Mouse (Mus musculus): ENCODE measurements around the gene Ezh1. TPM values are rescaled to one million over a fixed set of nuclear protein-coding genes. Genes with fewer than 3 reads are reported as not detected.
"Not testable (repeated sequence)": the region's sequence is repeated elsewhere in the genome, so short reads cannot be mapped to it uniquely, and the experiment has no call there.

Gene Ezh1
- total and polyA plus RNA-seq, 2 experiments from 2014 or later: 22.5 to 25.6 TPM

DNA sequence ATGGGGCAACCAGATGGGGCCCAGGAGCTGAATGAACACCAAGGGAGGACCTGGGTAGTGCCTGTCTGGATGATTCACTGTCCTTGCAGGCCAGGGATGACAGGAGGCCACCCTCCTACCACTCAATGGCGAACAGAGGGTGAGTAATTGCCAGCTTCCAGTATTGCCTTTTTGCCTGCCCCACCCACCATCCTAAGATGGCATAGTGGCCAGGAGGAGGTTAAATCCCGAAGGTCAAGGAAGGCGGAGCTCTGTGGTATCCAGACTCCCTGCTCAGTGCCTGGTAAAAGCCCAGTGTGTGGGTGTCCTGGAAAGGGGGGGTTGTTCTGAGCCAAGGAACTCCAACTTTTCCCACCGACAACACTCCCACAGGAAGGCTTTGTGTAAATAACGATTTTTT is 64.0 kb downstream of the Ezh1 start:
- H3K9ac ChIP-seq: no peak overlapping the region
- no peaks in the 10 kb centered on the region for H3K9me3 ChIP-seq (ENCODE audit: low read length)
- ATAC-seq (no peak), DNase-seq (no peak)
- H3K4me2 ChIP-seq (ENCODE audit: low read depth): no peak overlapping the region
- no peak overlapping the region for H3K27ac ChIP-seq (ENCODE audit: low read depth, low read length)
- peaks cover 28% of the 10 kb centered on the region for H3K27me3 ChIP-seq (ENCODE audit: insufficient read depth, low read length)
- H3K4me3 ChIP-seq (ENCODE audit: low read depth, low read length): no peak overlapping the region
- no peak for TF ChIP-seq CTCF (IDR thresholded peaks at IDR 0.05; ENCODE audit: low read depth)
- 59% methylated on average over 5 of the region's 5 CpGs for WGBS
- no peaks in the 10 kb centered on the region for H3K4me1 ChIP-seq (ENCODE audit: insufficient read depth)
- peaks cover 9% of the 10 kb centered on the region for H3K36me3 ChIP-seq (ENCODE audit: insufficient read depth)

DNA sequence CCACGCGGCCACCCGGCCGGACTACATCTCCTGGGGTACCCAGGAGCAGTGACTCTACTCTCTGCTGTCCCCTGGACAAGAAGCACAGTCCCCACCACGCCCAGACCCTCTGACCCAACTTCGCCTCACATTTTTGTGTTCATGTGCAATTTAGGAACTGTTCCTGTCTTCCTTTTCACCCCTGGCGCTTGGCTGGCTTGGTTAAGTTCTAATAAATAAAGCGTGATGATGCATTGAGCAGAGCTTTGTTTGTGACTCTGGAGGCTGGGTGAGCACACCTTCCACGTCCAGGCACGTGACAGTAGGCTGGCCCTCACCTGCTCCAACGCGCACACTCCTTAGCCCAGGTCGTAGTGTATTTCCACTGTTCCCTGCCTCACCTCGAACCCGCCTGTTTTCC is 64.7 kb downstream of the Ezh1 start:
- ATAC-seq: no peak
- Histone ChIP-seq H3K27ac (ENCODE audit: low read depth, low read length) (no peak overlapping the region), H3K9me3 (ENCODE audit: low read length) (no peaks in the 10 kb centered on the region), H3K9ac (no peak overlapping the region), H3K4me3 (ENCODE audit: low read depth, low read length) (no peak overlapping the region), H3K4me1 (ENCODE audit: insufficient read depth) (no peaks in the 10 kb centered on the region), H3K4me2 (ENCODE audit: low read depth) (no peak overlapping the region), H3K27me3 (ENCODE audit: insufficient read depth, low read length) (peaks cover 26% of the 10 kb centered on the region), H3K36me3 (ENCODE audit: insufficient read depth) (peaks cover 7% of the 10 kb centered on the region)
- WGBS: 87% methylated on average over 15 of the region's 15 CpGs
- DNase-seq: no peak
- TF ChIP-seq CTCF (IDR thresholded peaks at IDR 0.05; ENCODE audit: low read depth): no peak

DNA sequence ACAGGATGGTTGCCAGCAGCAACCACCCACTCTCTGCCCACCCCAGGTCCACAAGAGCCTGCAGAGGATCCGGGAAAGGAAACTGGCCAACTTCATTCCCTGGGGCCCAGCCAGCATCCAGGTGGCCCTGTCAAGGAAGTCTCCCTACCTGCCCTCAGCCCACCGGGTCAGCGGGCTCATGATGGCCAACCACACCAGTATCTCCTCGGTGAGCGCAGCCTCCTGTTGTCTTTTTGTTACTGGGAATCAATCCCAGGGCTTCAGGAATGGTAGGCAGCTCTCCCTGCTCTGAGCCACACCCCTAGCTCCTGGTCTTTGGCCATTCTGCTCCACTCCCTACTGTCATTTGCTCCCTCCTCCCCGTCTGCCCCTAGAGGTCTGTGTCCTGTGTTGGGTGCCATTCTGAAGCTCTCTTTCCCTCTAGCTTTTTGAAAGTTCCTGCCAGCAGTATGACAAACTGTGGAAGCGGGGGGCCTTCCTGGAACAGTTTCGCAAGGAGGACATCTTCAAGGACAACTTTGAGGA is 65.2 kb downstream of the Ezh1 start:
- H3K9ac ChIP-seq; DNase-seq; H3K9me3 ChIP-seq (ENCODE audit: low read length); H3K36me3 ChIP-seq (ENCODE audit: insufficient read depth); H3K4me1 ChIP-seq (ENCODE audit: insufficient read depth); H3K4me2 ChIP-seq (ENCODE audit: low read depth); ATAC-seq; H3K27ac ChIP-seq (ENCODE audit: low read depth, low read length); H3K4me3 ChIP-seq (ENCODE audit: low read depth, low read length): not testable (repeated sequence)
- H3K27me3 ChIP-seq (ENCODE audit: insufficient read depth, low read length): peaks cover 21% of the 10 kb centered on the region
- WGBS: 69% methylated on average over 7 of the region's 8 CpGs

DNA sequence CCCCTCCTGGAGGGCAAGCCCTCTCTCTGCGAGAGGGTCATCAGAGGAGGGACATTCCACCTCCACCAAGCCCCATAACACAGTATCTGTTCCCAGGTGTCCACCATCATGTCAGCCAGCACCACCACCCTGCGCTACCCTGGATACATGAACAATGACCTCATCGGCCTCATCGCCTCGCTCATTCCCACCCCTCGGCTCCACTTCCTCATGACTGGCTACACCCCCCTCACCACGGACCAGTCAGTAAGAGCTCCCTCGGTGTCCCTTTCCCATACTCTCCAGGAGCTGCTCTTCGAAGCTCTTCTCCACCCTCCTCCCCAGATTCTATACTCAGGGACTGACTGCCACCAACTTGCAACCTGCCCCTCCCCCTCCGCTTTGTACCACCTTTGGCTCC is 66.1 kb downstream of the Ezh1 start:
- H3K9ac ChIP-seq; H3K4me1 ChIP-seq (ENCODE audit: insufficient read depth); DNase-seq; H3K4me2 ChIP-seq (ENCODE audit: low read depth); H3K36me3 ChIP-seq (ENCODE audit: insufficient read depth); H3K9me3 ChIP-seq (ENCODE audit: low read length); H3K4me3 ChIP-seq (ENCODE audit: low read depth, low read length); ATAC-seq; H3K27ac ChIP-seq (ENCODE audit: low read depth, low read length): not testable (repeated sequence)
- peaks cover 13% of the 10 kb centered on the region; the same call in 1 of the 2 replicates for H3K27me3 ChIP-seq (ENCODE audit: insufficient read depth, low read length)
- WGBS: 79% methylated on average over 8 of the region's 10 CpGs

DNA sequence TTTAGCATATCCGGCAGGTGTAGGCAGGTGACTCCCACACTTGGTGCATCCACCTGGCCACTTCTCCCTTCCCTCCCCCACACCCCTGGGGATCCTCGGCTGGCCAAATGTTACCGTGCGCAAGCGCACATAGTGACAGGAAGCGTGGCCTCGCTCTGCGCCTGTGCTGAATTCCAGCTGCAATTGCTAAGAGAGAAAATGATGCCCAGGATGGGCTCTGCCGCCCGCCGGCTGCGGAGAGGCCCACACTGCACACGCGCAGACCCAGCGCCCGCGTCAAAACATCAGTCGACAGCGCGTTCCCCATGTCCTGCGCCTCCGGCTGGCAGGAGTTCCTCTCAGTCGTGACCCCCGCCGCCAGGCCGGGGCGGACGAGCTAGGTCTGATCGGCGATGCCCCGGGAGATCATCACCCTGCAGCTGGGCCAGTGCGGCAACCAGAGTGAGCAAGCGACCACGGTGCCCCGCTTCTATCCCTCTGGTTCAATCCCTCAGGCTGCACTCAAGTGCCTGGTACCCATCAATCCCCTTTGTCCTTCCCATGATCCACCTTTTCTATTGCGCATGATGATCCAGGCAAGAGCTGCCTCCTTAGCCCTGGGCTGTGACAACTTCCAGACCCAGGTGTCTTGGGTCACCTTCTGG is 70.4 kb downstream of the Ezh1 start, which contains the start of gene Tubg2:
TSS of gene Tubg2 (plus strand) at position 180 of the 644 bp plus-strand sequence.
- Histone ChIP-seq H3K4me1 (ENCODE audit: insufficient read depth) (no peaks in the 10 kb centered on the region), H3K9ac (peak within 1 kb of the TSS; percentile 73), H3K36me3 (ENCODE audit: insufficient read depth) (no peaks in the 10 kb centered on the region), H3K27me3 (ENCODE audit: insufficient read depth, low read length) (no peaks in the 10 kb centered on the region), H3K27ac (ENCODE audit: low read depth, low read length) (peak within 1 kb of the TSS; percentile 82), H3K4me2 (ENCODE audit: low read depth) (peak within 1 kb of the TSS; percentile 84), H3K4me3 (ENCODE audit: low read depth, low read length) (peak within 1 kb of the TSS; percentile 45), H3K9me3 (ENCODE audit: low read length) (no peaks in the 10 kb centered on the region)
- ATAC-seq: peak; percentile 97
- 2% methylated on average over 36 of the region's 36 CpGs for WGBS
- DNase-seq: peak; percentile 89
- TF ChIP-seq CTCF (IDR thresholded peaks at IDR 0.05; ENCODE audit: low read depth): 0 out of 2 replicates have a peak, but pooled peaks have one; percentile 1

DNA sequence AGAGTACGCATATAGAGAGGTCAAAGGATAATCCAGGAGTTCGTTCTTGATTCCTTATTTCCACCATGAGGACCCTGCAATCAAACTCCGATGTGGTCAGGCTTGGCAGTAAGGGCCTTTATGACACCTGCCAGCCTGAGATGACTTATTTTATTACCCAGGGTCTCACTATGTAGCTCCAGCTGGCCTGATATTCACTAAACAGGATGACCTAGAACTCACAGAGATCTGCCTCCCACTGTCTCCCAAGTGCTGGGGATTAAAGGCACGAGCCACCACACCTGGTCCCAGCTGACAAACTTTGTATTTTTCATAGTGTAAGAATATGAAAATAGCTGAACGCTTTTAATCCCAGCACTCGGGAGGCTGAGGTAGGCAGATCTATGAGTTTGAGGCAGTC is 71.1 kb downstream of the Ezh1 start:
- H3K4me1 ChIP-seq (ENCODE audit: insufficient read depth): no peaks in the 10 kb centered on the region
- no peak for ATAC-seq
- DNase-seq: no peak
- H3K4me2 ChIP-seq (ENCODE audit: low read depth): peak overlapping the region; percentile 84
- no peak overlapping the region for H3K27ac ChIP-seq (ENCODE audit: low read depth, low read length)
- H3K36me3 ChIP-seq (ENCODE audit: insufficient read depth): no peaks in the 10 kb centered on the region
- WGBS: 71% methylated on average over 6 of the region's 6 CpGs
- no peak overlapping the region for H3K4me3 ChIP-seq (ENCODE audit: low read depth, low read length)
- no peak overlapping the region for H3K9ac ChIP-seq
- TF ChIP-seq CTCF (IDR thresholded peaks at IDR 0.05; ENCODE audit: low read depth): no peak
- H3K9me3 ChIP-seq (ENCODE audit: low read length): no peaks in the 10 kb centered on the region
- no peaks in the 10 kb centered on the region for H3K27me3 ChIP-seq (ENCODE audit: insufficient read depth, low read length)

DNA sequence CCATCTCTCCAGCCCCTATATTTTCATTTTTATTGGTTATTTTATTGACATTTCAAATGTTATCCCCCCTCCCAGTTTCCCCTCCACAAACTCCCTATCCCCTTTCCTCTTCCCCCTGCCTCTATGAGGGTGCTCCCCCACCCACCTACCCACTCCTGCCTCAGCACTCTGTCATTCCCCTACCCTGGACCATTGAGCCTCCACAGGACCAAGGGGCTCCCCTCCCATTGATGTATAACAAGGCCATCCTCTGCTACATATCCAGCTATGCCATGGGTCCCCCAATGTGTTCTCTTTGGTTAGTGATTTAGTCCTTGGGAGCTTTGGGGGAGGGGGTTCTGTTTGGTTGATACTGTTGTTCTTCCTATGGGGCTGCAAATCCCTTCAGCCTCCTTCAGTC is 71.6 kb downstream of the Ezh1 start:
- Histone ChIP-seq H3K9me3 (ENCODE audit: low read length) (no peaks in the 10 kb centered on the region), H3K4me1 (ENCODE audit: insufficient read depth) (no peaks in the 10 kb centered on the region), H3K9ac (no peak overlapping the region), H3K4me3 (ENCODE audit: low read depth, low read length) (no peak overlapping the region), H3K4me2 (ENCODE audit: low read depth) (no peak overlapping the region), H3K36me3 (ENCODE audit: insufficient read depth) (no peaks in the 10 kb centered on the region), H3K27me3 (ENCODE audit: insufficient read depth, low read length) (no peaks in the 10 kb centered on the region), H3K27ac (ENCODE audit: low read depth, low read length) (no peak overlapping the region)
- ATAC-seq (no peak), DNase-seq (no peak)
- TF ChIP-seq CTCF (IDR thresholded peaks at IDR 0.05; ENCODE audit: low read depth): no peak
